Mouse (Mus musculus) testis, adult 2 months (tissue): Measurements from ENCODE around the gene Gldn.

Experiments used
- CTCF ChIP-seq: fragments of 200-500 bp; IDR thresholded peaks from 2 replicates; pipeline ENCODE4 v1.5.1; 2012; ENCODE audit warnings: low read depth, mild to moderate bottlenecking, inconsistent platforms, low read length, moderate library complexity; ENCODE audit not compliant: control insufficient read depth, insufficient read depth, insufficient replicate concordance
- POLR2A ChIP-seq: fragments of 200-500 bp; IDR thresholded peaks from 2 replicates; pipeline ENCODE4 v1.6.1; 2012; ENCODE audit warnings: low read depth, mild to moderate bottlenecking, inconsistent platforms, low read length, moderate library complexity; ENCODE audit not compliant: control insufficient read depth

- TF ChIP-seq CTCF (no peak), POLR2A (no peak)
Observed at GRCm38 (mm10) chr9:54244869-54245665, 41.2 kb upstream of the Gldn start.
